Mouse (Mus musculus): ENCODE measurements around the gene Slc43a3.

GRCm38 (mm10) chr2:84935065-84935464 is 1.3 kb upstream of the Slc43a3 start:
- no peak for TF ChIP-seq CTCF (IDR thresholded peaks at IDR 0.05)
- no peak for TF ChIP-seq POLR2A (IDR thresholded peaks at IDR 0.05; ENCODE audit: insufficient read depth, low read depth, low read length)
- no peak for TF ChIP-seq EP300 (IDR thresholded peaks at IDR 0.05; ENCODE audit: insufficient read depth, low read depth, low read length)
